Mouse (Mus musculus) midbrain, embryonic 14.5 days (tissue): Measurements from ENCODE around the gene 9330161L09Rik. TPM values are rescaled to one million over a fixed set of nuclear protein-coding genes. Genes with fewer than 3 reads are reported as not detected.

ENCODE experiments used
- ATAC-seq: fragments of 200-750 bp; cut with Nextera tagmentation; 2 replicates; pipeline ENCODE4 v1.8.0; 2017; ENCODE audit warnings: moderate number of reproducible peaks, moderate library complexity; ENCODE audit not compliant: low FRiP score, low TSS enrichment
- DNase-seq: peaks from one replicate; pipeline ENCODE4 v3.0.0-alpha.2; 2015
- H3K27ac ChIP-seq: fragments of 300-500 bp; sonication (generic); replicated peaks from 2 replicates; pipeline ENCODE4 v1.5.1; 2014; ENCODE audit warnings: mild to moderate bottlenecking, low read depth, low read length, moderate library complexity
- H3K27me3 ChIP-seq: fragments of 300-500 bp; sonication (generic); 2 replicates; pipeline ENCODE4 v1.6.1; 2014; ENCODE audit warnings: low read length, control low read depth, mixed read lengths; ENCODE audit not compliant: control insufficient read depth, insufficient read depth
- H3K36me3 ChIP-seq: fragments of 300-500 bp; sonication (generic); 2 replicates; pipeline ENCODE4 v1.6.1; 2014; ENCODE audit warnings: low read length, control low read depth; ENCODE audit not compliant: control insufficient read depth, insufficient read depth
- H3K4me1 ChIP-seq: fragments of 300-500 bp; sonication (generic); 2 replicates; pipeline ENCODE4 v1.6.1; 2014; ENCODE audit warnings: mild to moderate bottlenecking, antibody characterized with exemption, low read length, control low read depth; ENCODE audit not compliant: control insufficient read depth, insufficient read depth
- H3K4me2 ChIP-seq: fragments of 300-500 bp; sonication (generic); 2 replicates; pipeline ENCODE4 v1.6.1; 2014; ENCODE audit warnings: mild to moderate bottlenecking, low read length, moderate library complexity
- H3K4me3 ChIP-seq: fragments of 300-500 bp; sonication (generic); replicated peaks from 2 replicates; pipeline ENCODE4 v1.5.1; 2014; ENCODE audit warnings: low read depth, low read length
- H3K9ac ChIP-seq: fragments of 300-500 bp; sonication (generic); replicated peaks from 2 replicates; pipeline ENCODE4 v1.6.1; 2014; ENCODE audit warnings: mild to moderate bottlenecking, low read length, moderate library complexity
- H3K9me3 ChIP-seq: fragments of 300-500 bp; sonication (generic); 2 replicates; pipeline ENCODE4 v1.6.1; 2016; ENCODE audit warnings: low read length, control low read depth, mixed read lengths; ENCODE audit not compliant: control insufficient read depth
- WGBS: fragments of 180-500 bp; shearing (Covaris S2); extraction: QIAGEN DNeasy Blood & Tissue Kit; methylation state at CpG from one replicate; pipeline ENCODE4 v1.1.7; 2014; 5-methylcytosine and 5-hydroxymethylcytosine counted together
- polyA plus RNA-seq: library from polyadenylated mRNA; unstranded; fragments of >200 nt; fragmentation: Nextera tagmentation; extraction: Ambion mirVana; gene quantifications from 2 replicates; pipeline ENCODE4 v1.2.1, GENCODE M21; 2014

The 9330161L09Rik gene
- polyA plus RNA-seq, 1 experiment from 2014 or later: 2.2 TPM

- Histone ChIP-seq H3K4me2 (no peak overlapping the region), H3K4me1 (no peaks in the 10 kb centered on the region), H3K36me3 (peaks cover under 1% of the 10 kb centered on the region; the same call in 1 of the 2 replicates), H3K4me3 (no peak overlapping the region), H3K9me3 (no peaks in the 10 kb centered on the region), H3K27me3 (no peaks in the 10 kb centered on the region), H3K9ac (no peak overlapping the region), H3K27ac (no peak overlapping the region)
- 83% methylated on average over 12 of the region's 12 CpGs for WGBS
- no peak for ATAC-seq
- no peak for DNase-seq
Measured at GRCm38 (mm10) chr12:103395486-103396275, 11.9 kb downstream of the 9330161L09Rik start.

- 33% methylated on average over 6 of the region's 6 CpGs for WGBS
- Histone ChIP-seq H3K4me2 (no peak overlapping the region), H3K9me3 (no peaks in the 10 kb centered on the region), H3K27ac (no peak overlapping the region), H3K36me3 (no peaks in the 10 kb centered on the region; the same call in 1 of the 2 replicates), H3K9ac (no peak overlapping the region), H3K4me1 (peaks cover 6% of the 10 kb centered on the region), H3K27me3 (no peaks in the 10 kb centered on the region), H3K4me3 (no peak overlapping the region)
- DNase-seq (no peak), ATAC-seq (no peak)
Measured at GRCm38 (mm10) chr12:103393528-103393927, 14.1 kb downstream of the 9330161L09Rik start.

GRCm38 (mm10) chr12:103391098-103391497, 16.5 kb downstream of the 9330161L09Rik start:
- WGBS: 83% methylated on average over 7 of the region's 7 CpGs
- Histone ChIP-seq H3K27ac (no peak overlapping the region), H3K36me3 (no peaks in the 10 kb centered on the region; the same call in 1 of the 2 replicates), H3K4me2 (no peak overlapping the region), H3K4me3 (no peak overlapping the region), H3K4me1 (peaks cover 10% of the 10 kb centered on the region), H3K9me3 (no peaks in the 10 kb centered on the region), H3K9ac (no peak overlapping the region), H3K27me3 (no peaks in the 10 kb centered on the region)
- no peak for ATAC-seq
- DNase-seq: no peak

GRCm38 (mm10) chr12:103389982-103390381, 17.6 kb downstream of the 9330161L09Rik start:
- Histone ChIP-seq H3K4me1 (peaks cover 10% of the 10 kb centered on the region), H3K9me3 (no peaks in the 10 kb centered on the region), H3K4me2 (0 out of 2 replicates have a peak overlapping the region, but pooled peaks have one; percentile 83), H3K36me3 (no peaks in the 10 kb centered on the region; the same call in 1 of the 2 replicates), H3K27ac (no peak overlapping the region), H3K27me3 (no peaks in the 10 kb centered on the region), H3K9ac (no peak overlapping the region), H3K4me3 (no peak overlapping the region)
- WGBS: 80% methylated on average over 4 of the region's 4 CpGs
- no peak for ATAC-seq
- no peak for DNase-seq

GRCm38 (mm10) chr12:103389348-103389727, 18.3 kb downstream of the 9330161L09Rik start:
- H3K4me1 ChIP-seq: peaks cover 10% of the 10 kb centered on the region
- no peaks in the 10 kb centered on the region for H3K9me3 ChIP-seq
- no peaks in the 10 kb centered on the region; the same call in 1 of the 2 replicates for H3K36me3 ChIP-seq
- peak overlapping the region; percentile 76 for H3K4me3 ChIP-seq
- H3K4me2 ChIP-seq: peak overlapping the region; percentile 83
- no peak overlapping the region for H3K27ac ChIP-seq
- H3K27me3 ChIP-seq: no peaks in the 10 kb centered on the region
- DNase-seq: no peak
- ATAC-seq: no peak
- H3K9ac ChIP-seq: peak overlapping the region; percentile 91
- WGBS: 59% methylated on average over 2 of the region's 2 CpGs

GRCm38 (mm10) chr12:103388505-103389347, 18.9 kb downstream of the 9330161L09Rik start, which contains the start of gene Otub2:
Otub2 (plus strand) TSS chr12:103388682.
- peak within 1 kb of the TSS; percentile 91 for H3K9ac ChIP-seq
- under 1% methylated on average over 58 of the region's 58 CpGs for WGBS
- H3K27ac ChIP-seq: peak within 1 kb of the TSS; percentile 66
- peak; percentile 98 for ATAC-seq
- H3K27me3 ChIP-seq: no peaks in the 10 kb centered on the region
- H3K36me3 ChIP-seq: no peaks in the 10 kb centered on the region; the same call in 1 of the 2 replicates
- peaks cover 10% of the 10 kb centered on the region for H3K4me1 ChIP-seq
- DNase-seq: peak; percentile 98
- H3K9me3 ChIP-seq: no peaks in the 10 kb centered on the region
- H3K4me2 ChIP-seq: peak within 1 kb of the TSS; percentile 83
- H3K4me3 ChIP-seq: peak within 1 kb of the TSS; percentile 76

- Histone ChIP-seq H3K4me1 (no peaks in the 10 kb centered on the region), H3K27me3 (no peaks in the 10 kb centered on the region), H3K9me3 (no peaks in the 10 kb centered on the region), H3K36me3 (no peaks in the 10 kb centered on the region), H3K9ac (no peak overlapping the region), H3K4me2 (no peak overlapping the region), H3K27ac (no peak overlapping the region), H3K4me3 (no peak overlapping the region)
- DNase-seq: no peak
- no peak for ATAC-seq
- whole genome bisulfite sequencing: 79% methylated on average over 4 of the region's 4 CpGs
Measured at GRCm38 (mm10) chr12:103380226-103380625, 27.4 kb downstream of the 9330161L09Rik start.

- Histone ChIP-seq H3K4me2 (no peak overlapping the region), H3K4me1 (no peaks in the 10 kb centered on the region), H3K27me3 (no peaks in the 10 kb centered on the region), H3K9ac (no peak overlapping the region), H3K27ac (no peak overlapping the region), H3K9me3 (no peaks in the 10 kb centered on the region), H3K4me3 (no peak overlapping the region), H3K36me3 (no peaks in the 10 kb centered on the region)
- no peak for DNase-seq
- ATAC-seq: no peak
- 74% methylated on average over 4 of the region's 4 CpGs for WGBS
Measured at GRCm38 (mm10) chr12:103376774-103377173, 30.8 kb downstream of the 9330161L09Rik start.
